Mouse (Mus musculus): ENCODE measurements around the gene Hist1h4h. TPM values are rescaled to one million over a fixed set of nuclear protein-coding genes. Genes with fewer than 3 reads are reported as not detected.
A peak's percentile ranks its signal among the peaks of the same experiment; 100 is the strongest.
"Not testable (repeated sequence)": the region's sequence is repeated elsewhere in the genome, so short reads cannot be mapped to it uniquely, and the experiment has no call there.

The Hist1h4h gene
- polyA plus RNA-seq, 1 experiment from 2014 or later, result 5.7 TPM

GRCm38 (mm10) chr13:23544787-23545120 lies 13.9 kb downstream of the Hist1h4h start:
- 0% methylated on average over 11 of the region's 14 CpGs for WGBS
- not testable (repeated sequence) for H3K36me3 ChIP-seq (ENCODE audit: control insufficient read depth, insufficient read depth, low read length); H3K4me1 ChIP-seq (ENCODE audit: control insufficient read depth, insufficient read depth, low read length); H3K27me3 ChIP-seq (ENCODE audit: control insufficient read depth, insufficient read depth, low read length); H3K9me3 ChIP-seq (replicated peaks; ENCODE audit: control insufficient read depth, low read length)
- Histone ChIP-seq H3K27ac (ENCODE audit: low read length) (peak overlapping the region; percentile 60; the same call in 1 of the 2 replicates), H3K4me3 (replicated peaks; ENCODE audit: low read length) (peak overlapping the region; percentile 51), H3K4me2 (ENCODE audit: low read depth, low read length) (0 out of 2 replicates have a peak overlapping the region, but pooled peaks have one; percentile 35), H3K9ac (ENCODE audit: low read length) (peak overlapping the region; percentile 55; the same call in 1 of the 2 replicates)
- ATAC-seq (ENCODE audit: insufficient read depth, low FRiP score), result 0 out of 2 replicates have a peak, but pooled peaks have one; percentile 3

DNA sequence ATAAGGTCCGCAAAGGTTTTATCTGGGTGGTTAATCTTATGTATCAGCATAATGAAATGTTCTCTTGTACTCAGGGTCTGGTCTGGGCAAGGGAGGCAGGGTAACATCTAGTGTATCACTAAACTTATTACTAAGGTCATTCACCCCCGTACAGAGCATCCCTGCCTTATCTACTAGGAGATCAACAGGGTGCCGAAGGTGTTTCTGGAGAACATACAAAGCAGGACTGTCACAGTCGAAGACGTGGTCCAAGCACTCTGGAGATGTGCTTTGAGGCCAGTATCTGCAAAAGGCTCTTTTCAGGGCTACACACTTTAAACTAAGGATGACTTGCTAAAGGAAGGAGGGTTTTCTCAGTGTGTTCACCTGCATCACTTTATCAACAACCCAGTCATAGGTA lies 15.8 kb downstream of the Hist1h4h start:
- H3K4me3 ChIP-seq (replicated peaks; ENCODE audit: low read length), result no peak overlapping the region
- H3K9me3 ChIP-seq (replicated peaks; ENCODE audit: control insufficient read depth, low read length), result no peaks in the 10 kb centered on the region
- 69% methylated on average over 5 of the region's 5 CpGs for WGBS

GRCm38 (mm10) chr13:23550761-23551145 lies 19.9 kb downstream of the Hist1h4h start:
- no peaks in the 10 kb centered on the region for H3K9me3 ChIP-seq (replicated peaks; ENCODE audit: control insufficient read depth, low read length)
- WGBS, result 6% methylated on average over 3 of the region's 3 CpGs
- H3K27ac ChIP-seq (ENCODE audit: low read length), result peak overlapping the region; percentile 91
- peak overlapping the region; percentile 50 for H3K4me2 ChIP-seq (ENCODE audit: low read depth, low read length)
- H3K9ac ChIP-seq (ENCODE audit: low read length), result peak overlapping the region; percentile 68
- H3K36me3 ChIP-seq (ENCODE audit: control insufficient read depth, insufficient read depth, low read length), result no peaks in the 10 kb centered on the region
- no peak for ATAC-seq (ENCODE audit: insufficient read depth, low FRiP score)
- H3K4me1 ChIP-seq (ENCODE audit: control insufficient read depth, insufficient read depth, low read length), result 0 out of 2 replicates have a peak, but pooled peaks cover 5% of the 10 kb centered on the region
- H3K27me3 ChIP-seq (ENCODE audit: control insufficient read depth, insufficient read depth, low read length), result no peaks in the 10 kb centered on the region
- peak overlapping the region; percentile 50 for H3K4me3 ChIP-seq (replicated peaks; ENCODE audit: low read length)

More for the DNA sequence above, 15.8 kb downstream of the Hist1h4h start:
- no peaks in the 10 kb centered on the region for H3K27me3 ChIP-seq (ENCODE audit: control insufficient read depth, insufficient read depth, low read length)
- no peak overlapping the region for H3K27ac ChIP-seq (ENCODE audit: low read length)
- no peak for ATAC-seq (ENCODE audit: insufficient read depth, low FRiP score)
- no peak overlapping the region for H3K9ac ChIP-seq (ENCODE audit: low read length)
- H3K4me2 ChIP-seq (ENCODE audit: low read depth, low read length), result no peak overlapping the region
- H3K4me1 ChIP-seq (ENCODE audit: control insufficient read depth, insufficient read depth, low read length), result 0 out of 2 replicates have a peak, but pooled peaks cover 7% of the 10 kb centered on the region
- H3K36me3 ChIP-seq (ENCODE audit: control insufficient read depth, insufficient read depth, low read length), result no peaks in the 10 kb centered on the region

DNA sequence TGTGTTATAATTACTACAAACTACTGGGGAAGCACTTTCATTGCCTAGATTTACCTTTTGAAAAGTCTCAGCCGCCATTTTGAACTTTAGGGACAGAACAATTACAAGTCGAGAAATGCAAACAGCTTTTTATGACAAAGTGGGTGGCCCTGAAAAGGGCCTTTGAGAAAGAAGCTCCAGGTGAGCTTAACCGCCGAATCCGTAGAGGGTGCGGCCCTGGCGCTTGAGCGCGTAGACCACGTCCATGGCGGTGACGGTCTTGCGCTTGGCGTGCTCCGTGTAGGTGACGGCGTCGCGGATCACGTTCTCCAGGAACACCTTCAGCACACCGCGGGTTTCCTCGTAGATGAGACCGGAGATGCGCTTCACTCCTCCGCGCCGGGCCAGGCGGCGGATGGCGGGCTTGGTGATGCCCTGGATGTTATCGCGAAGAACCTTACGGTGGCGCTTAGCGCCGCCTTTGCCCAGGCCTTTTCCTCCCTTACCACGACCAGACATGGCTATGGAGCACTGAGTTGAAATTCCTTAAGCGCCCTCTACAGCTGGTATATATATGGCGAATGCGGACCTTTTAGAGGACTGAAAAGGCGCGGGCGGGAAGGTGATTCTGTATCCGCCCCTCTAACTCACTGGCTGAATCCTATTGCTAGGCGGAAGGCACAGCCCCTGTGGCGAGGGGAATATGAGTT lies 20.4 kb downstream of the Hist1h4h start, which contains the start of gene Hist1h4f:
Gene Hist1h4f (minus strand): TSS at position 503 of the 689 bp plus-strand sequence.
- Histone ChIP-seq H3K9ac (ENCODE audit: low read length) (peak within 1 kb of the TSS; percentile 68), H3K4me3 (replicated peaks; ENCODE audit: low read length) (peak within 1 kb of the TSS; percentile 50), H3K4me2 (ENCODE audit: low read depth, low read length) (peak within 1 kb of the TSS; percentile 50), H3K27ac (ENCODE audit: low read length) (peak within 1 kb of the TSS; percentile 91)
- not testable (repeated sequence) for H3K4me1 ChIP-seq (ENCODE audit: control insufficient read depth, insufficient read depth, low read length); H3K36me3 ChIP-seq (ENCODE audit: control insufficient read depth, insufficient read depth, low read length); H3K9me3 ChIP-seq (replicated peaks; ENCODE audit: control insufficient read depth, low read length); H3K27me3 ChIP-seq (ENCODE audit: control insufficient read depth, insufficient read depth, low read length)
- WGBS, result 0% methylated on average over 46 of the region's 47 CpGs
- ATAC-seq (ENCODE audit: insufficient read depth, low FRiP score), result peak; percentile 86

DNA sequence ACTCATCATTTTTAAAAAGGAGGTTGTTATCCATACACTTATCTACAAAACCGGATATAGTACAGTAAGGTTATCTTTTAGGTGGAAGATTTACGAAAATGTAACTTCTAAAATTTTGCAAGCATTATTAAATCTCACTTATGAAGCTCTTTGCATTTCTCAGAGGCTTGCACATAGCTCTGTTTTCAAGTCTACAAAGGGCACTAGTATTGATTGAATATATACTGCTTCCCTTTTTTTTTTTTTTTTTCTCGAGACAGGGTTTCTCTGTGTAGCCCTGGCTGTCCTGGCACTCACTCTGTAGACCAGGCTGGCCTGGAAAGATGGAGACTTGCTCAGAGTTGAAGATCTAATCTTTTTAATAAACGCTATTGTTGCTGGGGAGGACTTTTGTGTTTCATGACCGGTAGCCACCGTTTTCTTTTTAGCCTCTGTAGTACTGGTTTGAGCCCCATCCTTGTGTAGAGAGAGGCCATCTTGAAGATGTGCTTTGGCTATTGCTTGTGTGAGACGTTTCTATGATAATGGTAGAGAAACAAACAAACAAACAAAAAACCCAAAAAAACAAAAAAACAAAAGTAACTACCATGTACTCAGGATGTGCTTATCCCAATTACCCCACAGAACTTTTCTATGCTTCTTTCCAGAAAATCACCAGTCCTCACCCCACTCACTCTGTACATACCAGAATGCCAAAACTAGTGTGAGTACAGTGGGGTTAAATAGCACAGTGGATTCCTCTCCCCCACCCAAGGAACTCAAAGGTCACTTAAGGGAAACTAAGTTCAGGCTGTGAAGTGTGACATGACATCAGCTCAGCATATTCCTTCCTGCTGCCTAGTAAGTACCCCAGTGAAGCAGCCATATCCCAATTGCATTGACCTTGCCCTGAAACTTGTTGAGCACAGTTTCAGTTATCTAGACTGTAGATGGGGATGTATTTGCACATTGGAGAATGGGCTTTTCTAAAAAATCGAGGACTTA lies 21.4 kb downstream of the Hist1h4h start:
- no peak for ATAC-seq (ENCODE audit: insufficient read depth, low FRiP score)
- H3K27ac ChIP-seq (ENCODE audit: low read length), result peak overlapping the region; percentile 91
- no peaks in the 10 kb centered on the region for H3K9me3 ChIP-seq (replicated peaks; ENCODE audit: control insufficient read depth, low read length)
- peak overlapping the region; percentile 50 for H3K4me3 ChIP-seq (replicated peaks; ENCODE audit: low read length)
- no peaks in the 10 kb centered on the region for H3K27me3 ChIP-seq (ENCODE audit: control insufficient read depth, insufficient read depth, low read length)
- 40% methylated on average over 8 of the region's 8 CpGs for WGBS
- peak overlapping the region; percentile 48 for H3K9ac ChIP-seq (ENCODE audit: low read length)
- peak overlapping the region; percentile 50 for H3K4me2 ChIP-seq (ENCODE audit: low read depth, low read length)
- peaks cover 4% of the 10 kb centered on the region; the same call in 1 of the 2 replicates for H3K4me1 ChIP-seq (ENCODE audit: control insufficient read depth, insufficient read depth, low read length)
- no peaks in the 10 kb centered on the region for H3K36me3 ChIP-seq (ENCODE audit: control insufficient read depth, insufficient read depth, low read length)

DNA sequence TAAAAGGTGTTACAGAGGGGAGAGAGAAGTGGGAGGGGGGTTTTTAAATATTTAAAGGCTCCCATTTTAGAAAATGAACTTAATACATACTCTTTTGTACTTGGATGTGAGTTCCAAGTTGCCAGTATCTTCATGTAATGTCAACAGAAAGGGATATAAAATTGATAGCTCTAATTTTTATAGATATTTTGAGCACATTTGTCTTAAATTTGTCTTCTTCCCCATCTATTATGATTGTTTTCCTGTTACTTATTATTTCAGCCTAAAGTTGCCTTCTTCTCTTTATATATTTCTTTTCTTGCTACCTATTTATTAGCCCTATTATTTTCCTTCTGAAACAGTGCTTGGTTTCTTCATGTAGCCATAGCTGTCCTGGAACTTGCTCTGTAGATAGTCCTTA lies 22.1 kb downstream of the Hist1h4h start, which contains the start of gene Hist1h1d:
Gene Hist1h1d (plus strand): TSS at position 301 of the 400 bp plus-strand sequence.
- H3K4me3 ChIP-seq (replicated peaks; ENCODE audit: low read length), result 0 out of 2 replicates have a peak within 1 kb of the TSS, but pooled peaks have one; percentile 3
- ATAC-seq (ENCODE audit: insufficient read depth, low FRiP score), result no peak
- H3K9ac ChIP-seq (ENCODE audit: low read length), result peak within 1 kb of the TSS; percentile 48
- H3K36me3 ChIP-seq (ENCODE audit: control insufficient read depth, insufficient read depth, low read length), result no peaks in the 10 kb centered on the region
- H3K27ac ChIP-seq (ENCODE audit: low read length), result peak within 1 kb of the TSS; percentile 98
- H3K9me3 ChIP-seq (replicated peaks; ENCODE audit: control insufficient read depth, low read length), result no peaks in the 10 kb centered on the region
- no peaks in the 10 kb centered on the region for H3K27me3 ChIP-seq (ENCODE audit: control insufficient read depth, insufficient read depth, low read length)
- peak within 1 kb of the TSS; percentile 50 for H3K4me2 ChIP-seq (ENCODE audit: low read depth, low read length)
- peaks cover 4% of the 10 kb centered on the region; the same call in 1 of the 2 replicates for H3K4me1 ChIP-seq (ENCODE audit: control insufficient read depth, insufficient read depth, low read length)

- 18% methylated on average over 9 of the region's 9 CpGs for WGBS
- no peak for ATAC-seq (ENCODE audit: insufficient read depth, low FRiP score)
- no peaks in the 10 kb centered on the region for H3K27me3 ChIP-seq (ENCODE audit: control insufficient read depth, insufficient read depth, low read length)
- H3K4me2 ChIP-seq (ENCODE audit: low read depth, low read length), result peak overlapping the region; percentile 94
- peak overlapping the region; percentile 67 for H3K4me3 ChIP-seq (replicated peaks; ENCODE audit: low read length)
- H3K9me3 ChIP-seq (replicated peaks; ENCODE audit: control insufficient read depth, low read length), result no peaks in the 10 kb centered on the region
- H3K36me3 ChIP-seq (ENCODE audit: control insufficient read depth, insufficient read depth, low read length), result no peaks in the 10 kb centered on the region
- H3K27ac ChIP-seq (ENCODE audit: low read length), result peak overlapping the region; percentile 98
- peak overlapping the region; percentile 85 for H3K9ac ChIP-seq (ENCODE audit: low read length)
- peaks cover 4% of the 10 kb centered on the region; the same call in 1 of the 2 replicates for H3K4me1 ChIP-seq (ENCODE audit: control insufficient read depth, insufficient read depth, low read length)
Observed at GRCm38 (mm10) chr13:23554393-23554792, 23.5 kb downstream of the Hist1h4h start.

DNA sequence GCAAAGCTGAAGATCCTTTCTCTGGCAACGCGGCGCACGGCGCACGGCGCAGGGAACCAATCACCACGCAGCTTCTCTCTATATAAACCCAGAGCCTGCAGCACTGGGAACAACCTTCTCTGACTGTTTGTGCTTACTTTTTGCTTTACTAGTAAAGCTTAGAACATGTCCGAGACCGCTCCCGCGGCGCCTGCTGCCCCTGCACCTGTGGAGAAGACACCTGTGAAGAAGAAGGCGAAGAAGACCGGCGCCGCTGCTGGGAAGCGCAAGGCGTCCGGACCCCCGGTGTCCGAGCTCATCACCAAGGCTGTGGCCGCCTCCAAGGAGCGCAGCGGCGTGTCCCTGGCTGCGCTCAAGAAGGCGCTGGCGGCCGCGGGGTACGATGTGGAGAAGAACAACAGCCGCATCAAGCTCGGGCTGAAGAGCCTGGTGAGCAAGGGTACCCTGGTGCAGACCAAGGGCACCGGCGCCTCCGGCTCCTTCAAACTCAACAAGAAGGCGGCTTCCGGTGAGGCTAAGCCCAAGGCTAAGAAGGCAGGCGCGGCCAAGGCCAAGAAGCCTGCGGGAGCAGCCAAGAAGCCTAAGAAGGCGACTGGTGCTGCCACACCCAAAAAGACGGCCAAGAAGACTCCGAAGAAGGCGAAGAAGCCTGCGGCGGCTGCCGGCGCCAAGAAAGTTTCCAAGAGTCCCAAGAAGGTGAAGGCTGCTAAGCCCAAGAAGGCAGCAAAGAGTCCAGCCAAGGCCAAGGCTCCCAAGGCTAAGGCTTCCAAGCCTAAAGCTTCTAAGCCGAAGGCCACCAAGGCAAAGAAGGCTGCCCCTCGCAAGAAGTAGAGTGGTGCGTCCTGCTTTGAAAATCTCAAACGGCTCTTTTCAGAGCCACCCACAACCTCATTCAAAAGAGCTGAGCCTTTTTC lies 24.3 kb downstream of the Hist1h4h start:
- Histone ChIP-seq H3K9ac (ENCODE audit: low read length) (peak overlapping the region; percentile 85), H3K4me3 (replicated peaks; ENCODE audit: low read length) (peak overlapping the region; percentile 67), H3K9me3 (replicated peaks; ENCODE audit: control insufficient read depth, low read length) (no peaks in the 10 kb centered on the region), H3K4me2 (ENCODE audit: low read depth, low read length) (peak overlapping the region; percentile 94), H3K36me3 (ENCODE audit: control insufficient read depth, insufficient read depth, low read length) (no peaks in the 10 kb centered on the region), H3K4me1 (ENCODE audit: control insufficient read depth, insufficient read depth, low read length) (peaks cover 4% of the 10 kb centered on the region; the same call in 1 of the 2 replicates), H3K27ac (ENCODE audit: low read length) (peak overlapping the region; percentile 98), H3K27me3 (ENCODE audit: control insufficient read depth, insufficient read depth, low read length) (no peaks in the 10 kb centered on the region)
- ATAC-seq (ENCODE audit: insufficient read depth, low FRiP score), result peak; percentile 90
- under 1% methylated on average over 51 of the region's 54 CpGs for WGBS
